Mouse (Mus musculus): Measurements from ENCODE around the gene St3gal6.
A peak's percentile ranks its signal among the peaks of the same experiment; 100 is the strongest.

St3gal6 gene

DNA sequence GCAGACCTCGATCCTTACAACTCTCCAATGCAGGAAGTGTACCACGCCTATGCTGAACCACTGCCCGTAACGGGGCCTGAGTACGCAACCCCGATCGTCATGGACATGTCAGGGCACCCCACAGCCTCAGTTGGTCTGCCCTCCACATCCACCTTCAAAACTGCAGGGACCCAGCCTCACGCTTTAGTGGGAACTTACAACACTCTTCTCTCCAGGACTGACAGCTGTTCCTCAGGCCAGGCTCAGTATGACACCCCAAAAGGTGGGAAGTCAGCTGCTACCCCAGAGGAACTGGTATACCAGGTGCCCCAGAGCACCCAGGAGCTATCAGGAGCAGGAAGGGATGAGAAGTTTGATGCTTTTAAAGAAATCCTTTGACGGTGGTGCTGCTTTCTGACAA, 58.6 kb downstream of the St3gal6 start:
- no peak for TF ChIP-seq GATA4 (IDR thresholded peaks at IDR 0.05; ENCODE audit: insufficient replicate concordance, low read length)

DNA sequence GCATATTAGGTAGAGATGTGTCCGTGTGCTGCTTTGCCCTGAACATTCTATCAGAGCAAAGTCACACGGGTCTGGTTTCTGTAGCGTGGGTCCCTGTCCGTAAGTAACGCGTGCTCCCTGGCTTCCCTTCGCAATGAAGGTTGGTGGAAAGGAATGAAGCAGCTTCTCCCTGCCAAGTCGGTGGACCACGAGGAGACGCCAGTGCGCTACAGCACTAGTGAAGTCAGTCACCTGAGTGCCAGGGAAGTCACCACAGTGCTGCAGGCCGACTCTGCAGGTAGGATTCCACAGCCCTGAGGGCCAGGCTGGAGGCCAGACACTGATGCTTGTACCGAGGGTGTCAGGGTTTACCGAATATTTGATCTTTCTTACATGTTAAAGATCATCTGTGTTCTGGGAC, 60.0 kb downstream of the St3gal6 start:
- TF ChIP-seq GATA4 (IDR thresholded peaks at IDR 0.05; ENCODE audit: insufficient replicate concordance, low read length): no peak

DNA sequence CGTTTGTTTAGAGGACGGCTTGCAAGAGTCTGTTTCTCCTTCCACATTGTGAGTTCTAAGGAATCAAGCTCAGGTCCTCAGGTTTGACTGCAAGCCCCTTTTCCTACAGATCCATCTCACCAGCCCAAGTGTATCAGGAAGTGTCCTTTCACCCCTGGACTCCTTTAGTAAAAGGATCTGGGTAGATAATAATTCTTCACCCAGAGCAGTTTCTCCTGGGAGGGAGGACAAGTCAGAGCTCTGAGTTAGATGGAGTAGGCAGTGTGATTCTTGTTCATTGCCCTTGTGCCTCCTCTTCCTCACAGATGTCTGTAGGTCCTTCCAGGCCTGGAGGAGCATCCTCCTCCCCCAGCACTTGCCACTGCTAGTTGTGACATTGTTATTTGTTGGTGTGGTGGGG, 61.5 kb downstream of the St3gal6 start:
- TF ChIP-seq GATA4 (IDR thresholded peaks at IDR 0.05; ENCODE audit: insufficient replicate concordance, low read length): no peak

DNA sequence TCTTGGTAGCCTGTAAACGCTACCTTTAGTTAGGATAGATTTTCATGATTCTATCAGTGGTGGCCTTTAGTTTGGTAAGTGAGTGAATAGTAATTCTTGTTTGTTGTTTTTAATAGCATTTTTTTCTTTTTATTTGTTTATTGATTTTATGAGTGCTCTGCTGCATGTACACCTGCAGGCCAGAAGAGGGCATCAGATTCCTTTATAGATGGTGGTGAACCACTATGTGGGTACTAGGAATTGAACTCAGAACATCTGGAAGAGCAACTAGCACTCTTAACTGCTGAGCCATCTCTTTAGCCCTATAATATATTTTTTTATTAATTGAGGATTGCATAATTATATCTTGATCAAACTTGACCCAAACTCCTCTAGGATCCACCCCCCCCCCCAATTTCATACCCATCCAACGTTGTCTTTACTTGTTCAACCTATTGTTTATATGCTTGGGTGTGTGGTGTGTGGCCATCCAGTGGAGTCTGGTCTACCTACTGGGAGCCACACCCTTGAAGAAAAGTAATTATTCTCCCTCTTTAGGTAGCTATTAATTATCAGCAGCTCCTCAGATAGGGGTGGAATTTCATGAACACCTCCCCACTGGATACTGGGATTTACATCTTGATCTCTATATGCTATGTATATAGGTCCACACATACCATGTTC, 62.1 kb downstream of the St3gal6 start:
- no peak for TF ChIP-seq GATA4 (IDR thresholded peaks at IDR 0.05; ENCODE audit: insufficient replicate concordance, low read length)

DNA sequence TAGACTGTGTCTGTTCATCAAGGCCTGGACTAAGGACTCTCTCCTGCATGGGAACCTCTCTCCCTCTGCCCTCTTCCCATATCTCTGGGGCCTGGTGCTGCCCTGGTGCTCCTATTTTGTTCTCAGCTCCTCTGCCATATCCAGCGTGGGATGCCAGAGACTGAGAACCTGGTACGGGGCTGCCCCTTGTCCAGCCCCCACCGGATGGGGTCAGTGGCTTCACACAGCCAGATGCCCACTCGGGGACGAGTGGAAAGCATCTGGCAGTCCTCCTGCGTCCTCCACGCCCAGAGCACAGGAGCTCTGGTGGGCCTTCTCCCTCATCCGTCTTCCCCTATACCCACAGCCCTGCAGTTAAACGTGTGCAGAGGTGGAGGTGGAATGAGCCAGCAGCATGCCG, 63.7 kb downstream of the St3gal6 start:
- TF ChIP-seq GATA4 (IDR thresholded peaks at IDR 0.05; ENCODE audit: insufficient replicate concordance, low read length): no peak

DNA sequence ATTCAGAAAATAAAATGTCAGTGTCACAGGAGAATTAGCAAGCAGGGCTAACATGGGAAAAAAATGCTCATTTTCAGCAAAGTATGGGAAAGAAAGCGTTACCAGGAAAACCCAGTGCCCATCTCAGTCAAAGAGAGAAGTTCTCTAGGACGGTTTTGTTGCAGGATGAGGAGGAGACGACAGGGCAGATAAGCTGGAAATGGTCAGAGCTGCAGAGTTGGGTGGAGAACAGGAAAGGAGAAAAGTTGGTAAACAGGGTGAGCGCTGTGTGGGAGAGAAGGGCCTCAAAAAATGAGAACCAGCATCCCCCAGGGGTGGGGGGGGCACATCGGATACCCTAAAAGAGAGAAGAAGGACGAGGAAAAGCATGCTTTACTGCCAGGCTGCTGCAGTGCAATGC, 67.1 kb downstream of the St3gal6 start:
- TF ChIP-seq GATA4 (IDR thresholded peaks at IDR 0.05; ENCODE audit: insufficient replicate concordance, low read length): no peak

DNA sequence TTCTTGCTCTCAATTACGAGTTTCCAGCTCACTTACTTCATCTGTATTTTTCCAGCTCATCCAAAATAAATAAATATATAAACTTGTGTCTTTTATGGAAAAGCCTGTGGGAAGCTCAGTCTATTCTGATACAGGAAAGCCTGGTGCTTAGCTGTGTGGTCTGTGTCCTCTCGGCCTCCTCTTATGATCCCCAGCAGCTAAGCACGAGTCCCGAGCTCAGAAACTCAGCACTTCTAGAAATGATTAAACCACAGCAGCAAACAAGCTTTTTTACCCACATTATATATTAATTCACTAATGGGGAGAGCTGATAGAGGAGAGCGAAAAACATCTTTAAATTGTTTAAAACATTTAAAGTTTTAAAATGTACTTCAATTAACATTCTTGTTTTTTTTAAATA, 67.6 kb downstream of the St3gal6 start:
- TF ChIP-seq GATA4 (IDR thresholded peaks at IDR 0.05; ENCODE audit: insufficient replicate concordance, low read length): no peak

- no peak for TF ChIP-seq GATA4 (IDR thresholded peaks at IDR 0.05; ENCODE audit: insufficient replicate concordance, low read length)
These were observed 68.9 kb downstream of the St3gal6 start for GRCm38 (mm10) chr16:58455118-58455517.

GRCm38 (mm10) chr16:58454617-58455016, 69.4 kb downstream of the St3gal6 start:
- TF ChIP-seq GATA4 (IDR thresholded peaks at IDR 0.05; ENCODE audit: insufficient replicate concordance, low read length): no peak

DNA sequence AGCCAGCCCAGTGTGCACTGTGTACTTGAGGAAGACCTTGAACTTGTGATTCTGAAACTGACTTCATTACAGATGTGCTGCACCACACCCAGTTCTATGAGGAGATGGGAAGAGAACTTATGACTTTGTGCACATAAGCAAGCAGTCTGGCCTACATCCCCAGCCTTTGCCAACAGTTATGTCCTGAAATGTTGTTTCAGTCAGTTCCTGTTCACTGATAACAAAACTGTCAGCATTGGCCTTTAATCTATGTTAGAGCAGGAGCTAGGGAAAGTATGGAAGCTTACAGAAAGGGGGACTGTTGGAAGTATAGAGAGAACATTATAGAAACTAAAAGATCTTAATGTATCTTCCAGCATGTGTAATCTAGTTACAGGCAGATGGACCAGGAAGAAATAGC, 70.2 kb downstream of the St3gal6 start:
- TF ChIP-seq GATA4 (IDR thresholded peaks at IDR 0.05; ENCODE audit: insufficient replicate concordance, low read length): no peak

- TF ChIP-seq GATA4 (IDR thresholded peaks at IDR 0.05; ENCODE audit: insufficient replicate concordance, low read length): peak; percentile 93
These were observed 70.9 kb downstream of the St3gal6 start for GRCm38 (mm10) chr16:58453138-58453537.

GRCm38 (mm10) chr16:58451647-58452046, 72.4 kb downstream of the St3gal6 start:
- no peak for TF ChIP-seq GATA4 (IDR thresholded peaks at IDR 0.05; ENCODE audit: insufficient replicate concordance, low read length)

GRCm38 (mm10) chr16:58450648-58451047, 73.4 kb downstream of the St3gal6 start:
- TF ChIP-seq GATA4 (IDR thresholded peaks at IDR 0.05; ENCODE audit: insufficient replicate concordance, low read length): no peak

- no peak for TF ChIP-seq GATA4 (IDR thresholded peaks at IDR 0.05; ENCODE audit: insufficient replicate concordance, low read length)
These were observed 75.0 kb downstream of the St3gal6 start for GRCm38 (mm10) chr16:58449073-58449472.

DNA sequence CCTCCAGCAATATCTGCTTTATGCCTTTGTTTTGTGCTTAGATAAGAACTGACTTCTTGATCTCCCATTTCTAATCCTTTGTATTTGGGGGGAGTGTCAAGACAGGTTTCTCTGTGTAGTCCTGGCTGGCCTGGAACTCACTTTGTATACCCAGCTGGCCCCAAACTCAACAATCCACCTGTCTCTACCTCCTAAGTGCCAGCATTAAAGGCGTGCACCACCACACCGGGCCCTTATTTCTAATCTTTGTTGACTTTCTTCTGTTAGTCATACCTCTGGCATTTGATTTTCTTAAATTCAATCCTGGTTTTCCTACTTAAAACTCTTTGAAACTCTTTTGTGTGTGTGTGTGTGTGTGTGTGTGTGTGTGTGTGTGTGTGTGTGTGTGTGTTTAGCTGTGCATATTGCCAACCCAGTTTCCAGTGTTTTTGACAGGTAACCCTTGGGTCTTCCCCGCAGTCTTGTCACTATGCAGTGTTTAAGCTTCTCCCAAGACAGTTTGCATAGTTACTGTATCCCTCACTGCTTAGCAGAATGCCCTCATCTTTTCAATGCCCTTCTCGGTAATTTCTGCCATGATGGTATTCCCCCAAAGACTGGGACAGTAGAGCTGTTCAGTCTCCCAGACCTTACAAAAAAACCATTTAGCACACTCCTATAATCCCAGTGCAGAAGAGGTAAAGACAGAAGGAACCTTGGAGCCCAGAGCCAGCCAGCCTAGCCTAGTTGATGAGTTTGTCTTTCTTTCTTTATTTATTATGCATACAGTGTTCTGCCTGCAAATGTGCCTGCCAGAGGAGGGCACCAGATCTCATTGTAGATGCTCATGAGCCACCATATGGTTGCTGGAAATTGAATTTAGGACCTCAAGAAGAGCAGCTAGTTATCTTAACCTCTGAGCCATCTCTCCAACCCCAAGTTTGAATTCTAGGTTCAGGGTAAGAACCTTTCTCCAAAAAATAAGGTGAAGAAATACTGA, 77.5 kb downstream of the St3gal6 start:
- TF ChIP-seq GATA4 (IDR thresholded peaks at IDR 0.05; ENCODE audit: insufficient replicate concordance, low read length): no peak

DNA sequence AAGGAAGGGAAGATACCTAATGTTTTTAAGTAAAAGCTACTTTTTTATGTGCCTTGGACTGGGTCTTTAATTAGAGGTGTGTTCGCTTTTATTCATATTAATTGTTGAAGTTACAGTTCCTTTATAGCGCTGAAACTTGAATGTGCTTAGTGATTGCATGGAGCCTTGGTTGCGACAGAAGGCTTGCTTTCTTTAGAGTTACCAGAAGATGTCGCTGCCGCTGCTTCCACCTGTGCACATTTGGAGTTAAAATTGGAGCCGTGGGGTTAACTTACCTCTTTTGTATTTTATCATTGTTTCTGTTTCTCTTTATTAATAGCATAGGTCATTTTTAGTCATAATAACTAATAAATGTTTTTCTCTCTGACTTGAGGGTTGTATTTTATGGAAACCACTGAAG, 79.3 kb downstream of the St3gal6 start:
- TF ChIP-seq GATA4 (IDR thresholded peaks at IDR 0.05; ENCODE audit: insufficient replicate concordance, low read length): no peak
